Mouse (Mus musculus) CD4-positive helper T cell, adult 2 months (primary cell): Measurements from ENCODE around the gene Myb.

Source experiments
- DNase-seq: peaks from one replicate; pipeline ENCODE4 v3.0.0-alpha.2; 2012; ENCODE audit warnings: low read depth, missing footprints, low spot score

The Myb gene

DNA sequence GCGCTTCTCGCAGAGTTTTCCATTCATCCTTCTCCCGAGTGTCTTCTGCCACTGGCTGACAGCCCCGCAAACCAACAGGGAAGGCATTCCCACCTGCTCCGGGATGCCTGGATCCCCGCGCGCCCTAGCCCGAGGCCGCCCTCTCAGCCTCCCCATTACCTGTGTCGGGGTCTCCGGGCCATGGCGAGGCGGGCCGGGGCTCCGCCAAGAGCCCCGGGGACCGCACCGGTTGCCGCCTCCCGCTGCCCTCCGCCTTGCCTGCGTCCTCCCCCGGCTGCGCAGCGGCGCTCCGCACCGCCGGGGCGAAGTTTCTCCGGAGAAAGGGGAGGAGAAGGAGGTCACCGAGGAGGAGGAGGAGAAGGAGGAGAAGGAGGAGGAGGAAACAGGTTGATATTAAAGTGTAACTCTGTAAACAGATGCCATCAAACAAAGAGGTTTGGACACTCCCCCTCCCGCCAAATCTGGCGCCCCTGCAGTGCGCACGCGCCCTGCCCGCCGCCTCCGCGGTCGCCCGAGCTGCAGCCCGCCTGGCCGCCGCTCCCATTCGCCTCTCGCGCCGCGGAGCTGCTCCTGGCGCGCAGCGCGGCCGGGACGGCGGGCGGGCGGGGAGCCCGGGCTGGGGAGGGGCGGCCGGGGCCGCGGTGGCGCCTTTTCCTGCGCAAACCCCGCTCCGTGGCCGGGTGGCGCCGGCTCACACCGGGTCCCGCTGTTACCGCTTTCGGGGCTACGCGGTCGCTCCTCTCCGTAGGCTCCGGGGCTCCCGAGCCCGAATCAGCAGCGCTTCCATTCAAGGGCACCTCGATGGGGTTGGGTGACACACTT lies at the start of gene Myb:
Gene Myb (minus strand): TSS at position 448 of the 822 bp plus-strand sequence.
- DNase-seq, result peak; percentile 82

DNA sequence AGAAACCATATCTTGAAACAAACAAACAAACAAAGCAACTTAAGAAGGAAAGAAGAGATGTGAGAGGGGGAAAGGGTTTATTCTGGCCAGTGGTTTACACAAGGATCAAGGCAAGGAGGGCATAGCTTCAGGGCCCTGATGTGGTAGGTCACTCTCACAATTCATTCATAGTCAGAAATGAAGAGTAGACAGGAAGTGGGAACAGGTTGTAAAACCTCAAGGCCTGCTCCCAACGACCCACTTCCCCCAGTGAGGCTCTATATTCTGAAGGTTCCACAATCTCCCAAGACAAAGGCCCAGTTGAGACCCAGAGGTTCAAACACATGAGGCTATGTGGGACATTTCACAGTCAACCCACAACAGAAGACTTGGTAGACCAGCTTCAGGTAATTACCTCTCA lies 46.6 kb upstream of the Myb start:
- no peak for DNase-seq

DNA sequence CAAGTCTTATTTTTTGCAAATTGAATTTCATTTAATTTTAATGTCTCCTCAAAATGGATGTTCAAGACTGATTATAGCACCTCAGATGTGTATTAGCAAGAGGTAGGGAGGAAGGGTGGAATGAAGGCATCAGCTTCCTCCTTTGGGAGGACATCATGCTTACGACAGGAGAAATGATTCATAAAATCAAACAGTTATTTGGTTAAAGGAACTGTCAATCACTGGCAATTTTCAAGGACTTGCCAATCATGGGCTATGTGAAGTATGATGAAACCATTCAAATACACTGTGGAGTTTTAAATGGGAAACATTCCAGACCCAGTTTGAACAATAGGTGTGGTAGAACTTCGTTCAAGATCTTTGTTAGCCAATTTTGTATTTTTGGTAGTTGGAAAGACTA lies 45.4 kb upstream of the Myb start:
- no peak for DNase-seq

DNA sequence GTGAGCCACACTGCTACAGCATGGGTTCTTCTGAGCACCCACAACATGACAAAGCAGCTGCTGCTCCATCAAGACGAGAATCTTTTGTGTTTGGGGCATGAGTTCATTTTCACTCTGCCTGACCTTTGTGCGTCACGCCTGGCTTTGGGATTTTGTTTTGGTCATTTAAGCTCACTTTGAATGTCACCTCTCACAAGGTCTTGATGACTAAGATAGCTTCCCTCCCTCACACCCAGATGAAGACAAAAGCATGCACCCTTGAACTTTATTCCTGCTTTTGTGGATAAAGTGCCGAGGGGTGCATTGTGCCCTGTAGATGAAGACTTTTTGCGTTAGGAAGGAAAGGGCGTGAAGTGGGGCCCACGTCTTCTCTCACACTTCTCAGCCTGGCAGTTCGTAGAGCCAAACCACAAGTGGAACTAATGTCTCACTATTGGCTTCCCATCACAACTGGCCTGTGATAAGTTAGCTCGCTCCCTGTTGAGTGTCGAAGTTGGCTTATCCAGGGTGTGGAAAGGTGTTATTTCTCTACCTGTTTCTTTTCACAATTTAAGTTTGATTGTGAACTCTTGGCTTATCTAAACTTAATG lies 43.8 kb upstream of the Myb start:
- DNase-seq, result peak; percentile 49

DNA sequence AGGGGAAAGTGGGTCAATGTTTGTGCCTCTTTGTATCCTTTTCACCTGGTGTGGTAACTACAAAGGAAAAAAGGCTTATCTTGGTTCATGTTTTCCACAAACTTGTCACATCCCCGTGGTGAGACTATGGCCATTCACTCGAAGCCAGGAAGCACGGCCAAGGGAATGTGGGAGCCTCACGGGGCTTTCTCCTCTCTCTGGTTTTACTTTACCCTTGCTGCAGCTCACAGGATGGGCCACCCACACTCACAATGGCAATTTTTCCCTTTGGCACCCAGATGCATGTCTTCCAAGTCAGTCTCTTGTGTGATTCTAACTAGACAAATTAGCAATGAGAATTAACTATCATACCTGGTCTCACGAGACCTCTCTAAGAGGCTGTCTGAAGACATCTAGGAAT lies 43.1 kb upstream of the Myb start:
- DNase-seq, result no peak

DNA sequence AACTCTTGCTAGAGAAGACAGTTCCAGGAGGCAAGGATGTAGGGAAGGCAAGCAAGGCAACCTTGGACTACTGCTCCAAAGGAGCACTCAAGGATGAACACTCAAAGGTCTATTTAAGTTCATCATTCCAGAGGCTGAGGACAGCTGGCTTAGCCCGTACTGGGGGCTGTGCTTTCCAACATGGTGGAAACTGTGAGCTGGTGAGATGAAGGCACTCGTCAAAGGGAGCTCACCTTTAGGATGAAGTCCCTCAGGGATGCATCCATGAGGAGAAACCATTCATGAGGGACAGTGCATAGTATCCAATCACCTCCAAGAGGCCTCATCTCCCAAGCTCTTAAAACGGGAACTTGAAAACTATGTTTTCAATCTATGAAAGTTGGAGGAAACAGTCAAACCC lies 42.7 kb upstream of the Myb start:
- no peak for DNase-seq

DNA sequence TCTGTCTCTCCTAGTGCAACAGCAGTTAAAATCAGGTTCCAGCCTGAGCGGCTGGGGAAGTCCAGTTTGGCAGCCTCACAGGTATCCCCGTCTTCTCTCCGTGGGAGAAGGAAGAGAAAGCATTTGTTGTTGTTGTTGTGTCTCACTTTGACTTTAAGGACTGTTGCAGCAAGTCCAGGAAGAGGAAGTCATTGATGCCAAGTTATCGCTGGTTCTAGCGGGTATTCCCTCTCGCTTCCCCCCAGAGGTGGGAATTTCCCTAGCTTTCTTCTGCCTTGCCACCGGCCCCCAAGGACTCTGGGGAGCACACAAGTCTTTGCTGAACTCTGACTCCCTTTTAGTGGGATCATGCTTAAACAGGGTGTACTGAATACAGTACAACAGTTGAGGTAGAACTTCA lies 40.0 kb upstream of the Myb start:
- peak; percentile 39 for DNase-seq

DNA sequence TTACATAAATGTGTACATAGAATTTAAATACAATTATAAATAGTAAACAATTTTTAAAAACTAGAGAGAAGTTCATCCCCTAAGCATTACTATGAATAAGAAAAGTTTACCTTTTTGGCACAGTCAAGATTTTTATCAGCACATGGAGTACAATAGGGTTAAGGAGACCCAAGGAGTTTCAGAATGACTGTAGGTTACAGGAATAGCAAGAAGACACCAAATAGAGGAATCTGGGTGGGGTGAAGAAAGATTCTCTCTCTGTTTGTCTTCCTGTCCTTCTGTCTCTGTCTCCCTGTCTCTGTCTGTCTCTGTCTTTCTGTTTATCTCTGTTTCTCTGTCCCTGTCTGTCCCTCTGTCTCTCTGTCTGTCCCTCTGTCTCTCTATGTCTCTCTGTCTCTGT lies 39.5 kb upstream of the Myb start:
- DNase-seq, result peak; percentile 14

DNA sequence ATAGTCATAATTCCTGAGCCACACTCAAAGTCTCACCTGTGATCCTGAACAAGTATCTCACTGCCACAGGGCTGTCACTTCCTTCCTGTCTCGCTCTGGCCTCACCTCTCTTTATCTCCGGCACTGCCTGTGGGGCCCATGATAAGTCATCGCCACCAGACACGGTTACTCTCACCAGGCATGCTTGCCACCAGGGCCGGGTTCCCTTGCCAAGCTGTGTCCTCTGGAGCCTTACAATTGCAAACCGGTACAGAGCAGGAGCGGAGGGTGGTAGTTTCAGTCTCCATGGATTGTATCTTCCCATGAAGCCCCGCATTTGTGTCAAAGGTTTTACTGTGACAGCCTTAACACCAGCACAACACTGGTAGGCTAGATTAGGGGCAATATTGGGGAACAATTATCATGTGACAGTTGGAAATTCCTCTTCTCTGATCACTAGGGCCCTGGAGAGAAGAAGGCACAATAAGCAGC lies 35.9 kb upstream of the Myb start:
- DNase-seq, result peak; percentile 58

DNA sequence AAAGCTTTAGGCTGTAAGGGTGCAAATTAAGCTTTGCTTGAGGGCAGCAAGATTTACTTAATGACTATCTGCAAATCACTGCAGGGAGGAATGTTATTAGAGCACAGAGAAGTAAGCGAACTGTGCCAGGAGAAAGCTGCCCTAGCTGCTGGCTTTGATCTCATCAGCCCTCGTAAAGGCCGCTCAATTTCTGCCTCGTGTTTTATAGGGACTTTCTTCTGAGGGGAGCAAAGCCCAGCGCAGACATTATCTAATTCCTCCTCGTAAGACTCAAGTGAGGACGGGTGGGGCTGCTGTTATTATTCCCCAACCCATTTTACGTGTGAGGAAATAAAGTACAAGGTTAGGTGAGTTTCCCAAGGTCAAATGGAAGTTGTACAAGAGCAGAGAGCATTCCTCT lies 34.8 kb upstream of the Myb start:
- no peak for DNase-seq

DNA sequence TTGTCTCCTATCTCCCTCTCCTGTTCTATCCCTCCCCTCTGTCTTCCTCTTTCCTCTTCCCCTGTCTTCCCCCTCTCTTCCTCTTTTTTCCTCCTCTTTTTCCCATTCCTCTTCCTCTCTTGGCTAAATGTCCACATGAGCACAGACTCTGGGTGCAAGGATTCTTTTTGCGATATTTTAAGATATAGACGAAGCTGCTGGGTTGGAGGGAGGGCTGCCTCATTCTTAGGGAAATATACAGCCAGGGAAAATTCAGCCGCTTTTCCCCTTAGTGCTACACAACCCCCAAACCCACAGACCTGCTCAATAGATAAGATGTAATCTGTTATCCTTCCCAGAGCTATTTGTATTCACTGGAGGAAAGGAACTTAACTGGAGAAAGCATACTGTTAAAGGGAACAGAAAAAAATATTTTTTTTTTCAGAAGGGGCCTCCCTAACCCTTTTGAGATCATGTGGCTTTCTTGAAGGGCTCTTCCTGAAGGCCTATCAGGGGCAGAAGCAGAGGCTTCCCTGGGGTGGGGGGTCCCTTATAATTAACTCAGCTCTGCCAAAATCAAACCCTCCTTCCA lies 33.2 kb upstream of the Myb start:
- no peak for DNase-seq

DNA sequence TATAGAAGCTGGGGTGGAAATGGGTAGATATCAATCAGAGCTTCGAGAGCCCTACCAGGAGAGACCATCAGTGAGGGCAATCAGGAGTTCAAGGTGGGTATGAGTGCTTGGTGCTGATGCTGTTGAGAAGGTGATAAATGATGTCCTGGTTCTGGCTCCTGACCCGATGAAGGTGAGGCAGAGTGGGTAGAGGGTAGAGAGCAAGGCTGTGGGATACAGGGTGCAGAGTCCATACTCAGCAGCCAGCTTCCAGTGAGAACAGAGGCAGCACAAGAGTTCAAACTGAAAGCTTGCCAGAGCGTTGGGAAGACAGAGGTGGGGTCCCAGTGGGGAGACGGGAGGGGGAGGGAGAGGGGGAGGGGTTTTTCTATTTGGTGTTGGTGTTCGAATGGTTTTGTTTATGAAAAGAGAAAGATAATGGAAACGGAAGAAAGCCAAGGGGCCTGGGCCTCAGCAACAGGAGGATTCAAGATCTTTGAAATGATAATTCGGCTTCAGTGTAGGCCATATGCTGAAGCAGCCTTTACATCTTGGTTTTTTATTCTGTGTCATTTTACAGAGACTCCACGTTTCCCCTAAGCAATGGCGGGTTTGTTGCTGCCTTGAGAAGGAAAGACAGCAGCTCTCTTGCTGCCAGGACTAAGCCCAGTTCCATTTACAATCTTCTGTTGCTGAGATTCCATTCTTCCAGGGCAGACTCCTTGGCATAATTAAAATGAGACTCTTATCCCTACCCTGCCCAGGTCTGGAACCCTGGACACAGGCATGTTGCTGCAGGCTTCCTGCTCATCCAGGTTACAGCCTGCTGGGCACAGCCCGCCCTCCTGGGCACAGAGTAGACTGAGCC lies 32.5 kb upstream of the Myb start:
- DNase-seq, result peak; percentile 39

DNA sequence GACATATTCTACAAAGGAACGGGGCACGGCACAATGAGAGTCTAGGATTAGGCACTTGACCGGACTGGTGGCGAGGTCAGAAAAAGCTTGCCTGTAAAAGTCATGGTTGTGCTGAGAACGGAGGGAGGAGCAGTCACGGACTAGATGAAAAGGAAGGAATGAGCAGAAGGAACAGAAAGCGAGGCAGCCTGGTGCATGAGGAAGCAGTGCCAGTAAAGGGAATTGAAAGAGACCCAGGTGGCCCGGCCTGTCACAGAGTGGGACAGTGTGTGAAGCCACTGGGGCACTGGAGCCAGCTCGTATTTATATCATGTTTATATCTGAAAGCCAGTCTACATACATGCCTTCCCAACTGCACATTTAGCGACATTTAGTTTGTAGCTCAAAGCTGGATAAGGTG lies 31.7 kb upstream of the Myb start:
- DNase-seq, result no peak

DNA sequence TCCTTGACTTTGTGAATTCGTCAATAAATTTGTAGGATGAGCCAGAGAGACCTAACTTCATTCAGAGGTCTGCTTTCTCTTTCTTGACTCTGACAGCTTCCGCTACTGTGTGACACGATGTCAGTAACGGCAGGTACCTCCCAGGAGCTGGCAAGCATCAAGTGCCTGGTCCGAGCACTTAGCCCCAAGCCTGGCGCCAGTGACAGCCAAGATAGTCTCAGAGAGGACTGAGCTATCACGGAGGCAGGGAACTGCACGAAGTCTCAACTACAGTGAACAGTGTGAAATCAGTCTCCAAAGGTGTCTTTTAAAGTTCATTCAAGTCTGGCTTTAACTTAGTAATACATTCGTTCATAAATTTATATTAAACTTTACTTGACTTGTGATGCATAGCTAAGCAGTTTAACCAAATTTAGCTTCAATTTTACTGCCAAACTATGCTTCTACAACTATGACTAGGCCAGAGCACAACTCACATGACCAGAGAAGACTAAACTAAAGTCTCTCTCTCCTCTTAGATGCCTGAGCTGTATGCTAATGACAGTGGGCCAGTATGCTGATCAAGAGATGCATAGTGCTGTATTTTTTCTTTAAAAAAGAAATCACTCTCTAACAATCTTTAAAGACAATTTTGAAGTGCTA lies 29.1 kb upstream of the Myb start:
- DNase-seq, result no peak

DNA sequence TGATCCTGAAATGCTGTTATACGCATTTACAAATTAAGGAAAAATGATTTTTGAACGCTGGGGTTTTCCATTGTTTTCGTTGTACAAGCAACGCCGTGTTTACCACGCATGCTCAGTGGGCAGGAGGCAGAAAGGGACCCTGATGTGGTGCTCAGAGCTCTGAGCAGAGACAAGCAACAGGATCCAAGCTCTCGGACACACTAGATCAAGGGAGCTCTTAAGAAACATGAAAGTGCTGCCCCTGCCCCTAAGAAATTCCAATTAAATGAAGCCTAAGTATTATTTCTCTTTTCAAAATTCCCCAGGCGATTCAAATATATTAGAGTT lies 28.5 kb upstream of the Myb start:
- DNase-seq, result no peak

DNA sequence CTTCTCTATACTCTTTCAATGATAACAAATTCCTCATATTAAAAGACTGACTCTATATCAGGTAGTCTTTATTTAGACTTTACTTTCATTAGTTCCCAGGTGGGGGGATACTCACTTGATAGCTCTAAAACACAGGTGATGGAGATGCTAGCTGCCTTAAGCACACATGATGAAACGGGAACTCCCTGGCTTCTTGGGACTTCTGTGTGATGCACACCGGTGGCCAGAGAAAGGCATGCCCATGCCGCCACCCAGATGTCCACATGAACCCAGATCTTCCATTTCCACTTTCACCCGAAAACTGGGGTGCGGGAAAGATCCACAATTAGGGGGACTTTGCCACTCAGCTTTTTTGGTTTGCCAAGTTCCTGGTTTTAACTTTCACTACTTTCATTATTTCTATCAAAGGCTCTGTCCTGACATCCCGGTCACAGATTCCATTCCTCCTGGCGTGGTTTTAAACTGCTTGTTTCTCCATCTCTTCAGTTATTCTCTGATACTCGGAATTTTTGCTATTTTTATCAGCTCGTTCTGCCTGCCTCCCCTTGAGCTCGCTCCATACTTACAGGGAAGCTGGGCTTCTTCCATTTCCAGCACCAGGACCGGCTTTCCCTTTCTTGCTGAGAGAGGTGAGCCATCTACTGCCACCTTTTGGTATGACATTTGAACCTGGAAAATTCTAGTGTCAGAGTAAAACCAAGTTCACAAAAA lies 27.9 kb upstream of the Myb start:
- DNase-seq, result peak; percentile 56

DNA sequence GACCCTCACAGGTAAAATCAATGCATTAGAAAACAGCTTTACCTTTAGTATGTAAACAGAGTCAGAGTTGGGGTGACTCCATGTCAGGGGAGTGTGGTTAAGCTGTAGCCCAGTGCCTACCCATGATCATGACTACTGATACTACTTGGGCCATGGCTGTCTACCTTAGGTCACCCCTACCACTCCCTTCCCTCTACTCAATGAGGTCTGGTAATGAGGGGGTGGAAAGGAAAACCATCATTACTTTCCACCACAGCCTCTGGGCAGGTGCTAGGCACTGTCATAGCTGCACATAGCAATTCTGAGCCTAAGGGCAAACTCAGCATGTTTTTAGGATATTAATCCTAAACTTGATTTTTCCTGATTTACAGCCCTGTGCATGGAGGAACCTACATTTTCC lies 27.1 kb upstream of the Myb start:
- peak; percentile 47 for DNase-seq

DNA sequence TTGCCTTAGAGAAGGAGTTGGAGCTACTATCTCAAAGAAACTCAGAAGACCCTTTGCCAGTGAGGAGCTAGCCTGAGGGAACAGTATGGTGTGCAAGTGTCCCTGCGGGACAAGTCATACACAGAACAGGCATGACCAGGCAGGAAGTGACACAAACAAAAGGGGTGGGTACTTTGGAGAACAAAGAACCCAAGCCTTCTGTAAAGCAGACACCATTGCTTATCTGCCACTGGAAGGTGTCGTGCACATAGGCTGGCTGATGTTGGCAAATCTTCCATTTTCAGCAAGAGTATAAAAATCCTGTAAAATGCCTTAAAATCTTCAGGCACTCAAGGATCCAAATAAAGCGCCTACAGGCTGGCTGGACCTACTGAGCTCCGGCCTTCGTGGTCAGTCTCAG lies 25.9 kb upstream of the Myb start:
- peak; percentile 71 for DNase-seq

DNA sequence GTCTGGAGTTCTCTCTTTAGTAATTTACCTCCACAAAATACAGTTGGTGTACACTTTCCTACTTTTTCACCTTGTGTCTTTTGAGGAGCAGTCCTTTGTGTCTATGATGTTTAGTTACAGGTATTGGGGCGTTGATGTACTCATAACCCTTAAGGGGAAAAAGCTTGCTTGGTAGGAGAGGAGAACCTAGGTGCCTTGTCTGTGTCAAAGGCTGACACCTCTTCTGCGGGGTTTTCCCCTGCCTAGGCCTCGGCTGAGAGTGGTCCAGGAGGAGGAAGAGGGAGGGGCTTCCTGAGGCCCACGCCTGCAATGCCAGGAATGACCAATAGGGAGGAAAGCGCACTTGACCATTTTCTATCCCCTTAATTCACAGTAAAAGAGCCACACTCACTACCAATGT lies 17.9 kb upstream of the Myb start:
- DNase-seq, result peak; percentile 75

DNA sequence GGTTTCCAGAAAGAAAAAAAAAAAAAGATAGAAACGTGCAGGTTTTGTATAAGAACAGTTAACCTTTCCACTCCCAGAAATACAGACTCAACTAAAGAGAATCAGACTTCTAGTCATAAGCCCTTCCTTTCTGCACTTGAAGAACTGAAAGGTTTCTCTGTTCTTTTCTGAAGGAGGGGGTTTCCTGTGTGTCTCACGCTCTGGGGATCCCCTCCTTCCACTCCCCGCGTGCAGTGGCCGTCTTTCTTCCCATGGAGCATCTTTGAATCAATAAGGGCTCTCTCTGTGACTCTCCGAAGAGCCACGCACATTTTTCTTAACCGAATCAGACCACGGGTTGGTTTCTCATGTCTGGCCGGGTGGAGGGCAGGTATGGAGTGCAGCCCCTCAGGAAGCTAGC lies 17.5 kb upstream of the Myb start:
- peak; percentile 74 for DNase-seq

DNA sequence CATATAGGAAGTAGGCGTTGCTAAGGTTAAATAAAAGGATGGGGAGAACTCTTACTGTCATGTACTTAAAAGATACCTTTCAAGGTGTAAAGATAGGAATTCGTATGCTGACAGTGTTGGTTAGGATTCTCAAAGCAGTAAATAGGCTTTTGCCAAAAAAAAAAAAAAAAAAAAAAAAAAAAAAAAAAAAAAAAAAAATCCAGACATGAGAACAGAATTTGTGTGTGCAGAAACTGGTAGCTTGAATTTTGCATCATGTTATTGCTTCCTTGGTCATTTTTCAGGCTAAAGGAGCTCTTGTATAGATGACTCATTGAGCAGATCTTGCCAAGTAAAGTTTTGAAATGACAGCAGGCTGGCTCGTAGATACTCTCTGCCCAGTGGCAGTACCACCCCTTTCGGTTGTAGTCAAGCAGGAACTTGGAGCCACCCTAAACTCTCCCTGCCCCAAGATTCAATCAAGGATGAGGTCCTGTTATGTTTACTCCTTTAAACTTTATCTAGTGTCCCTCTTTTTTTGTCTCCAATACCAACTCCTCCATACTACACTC lies 11.9 kb upstream of the Myb start:
- no peak for DNase-seq
